Mouse (Mus musculus): ENCODE results near the gene Gm10073.
"Not testable (repeated sequence)": the region's sequence is repeated elsewhere in the genome, so short reads cannot be mapped to it uniquely, and the experiment has no call there.

Gene Gm10073

DNA sequence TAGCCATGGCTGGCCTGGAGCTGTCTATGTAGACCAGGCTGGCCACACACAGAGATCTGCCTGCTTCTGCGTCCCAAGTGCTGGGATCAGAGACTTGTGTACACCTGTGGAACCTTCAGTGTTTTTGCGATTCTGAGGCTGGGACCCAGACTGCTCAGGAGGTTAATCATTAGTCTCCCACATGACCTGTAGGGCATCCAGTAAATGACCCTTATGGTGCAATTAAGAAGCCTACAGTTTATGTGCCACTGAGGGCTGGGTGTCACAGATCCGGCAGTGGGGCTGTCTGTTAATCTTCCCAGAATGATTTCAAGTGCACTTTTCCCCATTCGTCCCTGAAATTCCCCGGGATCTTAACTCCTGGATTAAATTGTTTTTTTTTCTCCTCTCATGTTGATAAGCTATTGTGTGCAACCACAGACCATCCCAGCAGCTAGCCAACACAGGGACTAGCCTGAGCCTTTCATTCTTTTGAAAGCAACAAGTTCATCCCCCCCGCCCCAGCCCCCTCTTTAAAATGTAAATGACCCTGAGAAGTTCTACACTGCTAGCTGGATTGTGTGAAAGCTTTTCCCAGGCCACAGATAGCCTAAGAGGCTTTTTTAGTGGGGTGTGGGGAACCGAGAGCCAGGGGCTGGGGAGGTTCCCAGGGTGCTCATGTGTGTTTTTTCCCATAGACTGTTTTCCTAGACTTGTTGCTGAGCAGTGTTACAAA, 26.2 kb upstream of the Gm10073 start:
- no peak for DNase-seq (ENCODE audit: low read depth, low spot score)

DNA sequence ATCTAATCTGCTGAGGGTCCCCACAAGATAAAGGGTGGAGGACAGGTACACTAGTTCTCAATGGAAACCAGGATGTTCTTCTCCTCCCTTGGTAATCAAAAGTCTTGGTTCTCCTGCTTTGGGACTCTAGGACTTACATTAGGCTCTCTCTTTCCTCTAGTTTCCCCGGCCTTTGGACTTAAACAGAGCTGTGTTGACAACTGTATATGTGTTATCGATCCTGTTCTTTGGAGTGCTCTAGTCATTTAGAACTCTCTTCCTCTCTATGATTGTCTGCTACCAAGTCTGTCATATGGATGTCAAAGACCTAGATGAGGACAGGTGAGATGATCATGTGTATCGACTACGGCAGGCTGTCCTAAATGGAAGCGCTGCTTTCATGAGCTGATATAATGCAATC, 23.8 kb upstream of the Gm10073 start:
- no peak for DNase-seq (ENCODE audit: low read depth, low spot score)

DNA sequence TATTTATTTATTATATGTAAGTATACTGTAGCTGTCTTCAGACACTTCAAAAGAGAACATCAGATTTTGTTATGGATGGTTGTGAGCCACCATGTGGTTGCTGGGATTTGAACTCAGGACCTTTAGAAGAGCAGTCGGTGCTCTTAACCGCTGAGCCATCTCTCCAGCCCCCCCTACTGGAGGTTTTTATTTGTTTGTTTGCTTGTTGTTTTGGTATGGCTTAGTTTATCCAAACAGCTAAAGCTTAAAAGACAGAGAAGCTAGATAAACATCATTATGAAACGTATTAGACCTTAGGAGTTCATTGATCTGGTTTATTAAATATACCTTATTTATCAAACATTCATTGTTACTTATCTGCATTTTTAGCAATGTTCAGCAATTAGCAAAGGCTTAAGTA, 22.4 kb upstream of the Gm10073 start:
- not testable (repeated sequence) for DNase-seq (ENCODE audit: low read depth, low spot score)

DNA sequence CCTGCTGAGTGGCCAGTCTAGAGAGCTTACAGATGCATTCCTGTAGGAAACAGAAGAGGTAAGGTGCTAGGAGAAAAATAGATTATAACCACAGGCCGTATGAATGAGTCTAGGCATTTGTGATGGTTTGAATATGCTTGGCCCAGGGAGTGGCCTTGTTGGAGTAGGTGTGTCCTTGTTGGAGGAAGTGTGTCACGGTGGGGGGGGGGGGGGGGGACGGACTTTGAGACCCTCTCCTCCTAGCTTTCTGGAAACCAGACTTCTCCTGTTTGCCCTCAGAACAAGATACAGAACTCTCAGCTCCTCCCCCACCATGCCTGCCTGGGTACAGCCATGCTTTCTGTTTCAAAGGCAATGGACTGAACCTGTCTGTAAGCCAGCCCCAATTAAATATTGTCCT, 19.2 kb upstream of the Gm10073 start:
- no peak for DNase-seq (ENCODE audit: low read depth, low spot score)

DNA sequence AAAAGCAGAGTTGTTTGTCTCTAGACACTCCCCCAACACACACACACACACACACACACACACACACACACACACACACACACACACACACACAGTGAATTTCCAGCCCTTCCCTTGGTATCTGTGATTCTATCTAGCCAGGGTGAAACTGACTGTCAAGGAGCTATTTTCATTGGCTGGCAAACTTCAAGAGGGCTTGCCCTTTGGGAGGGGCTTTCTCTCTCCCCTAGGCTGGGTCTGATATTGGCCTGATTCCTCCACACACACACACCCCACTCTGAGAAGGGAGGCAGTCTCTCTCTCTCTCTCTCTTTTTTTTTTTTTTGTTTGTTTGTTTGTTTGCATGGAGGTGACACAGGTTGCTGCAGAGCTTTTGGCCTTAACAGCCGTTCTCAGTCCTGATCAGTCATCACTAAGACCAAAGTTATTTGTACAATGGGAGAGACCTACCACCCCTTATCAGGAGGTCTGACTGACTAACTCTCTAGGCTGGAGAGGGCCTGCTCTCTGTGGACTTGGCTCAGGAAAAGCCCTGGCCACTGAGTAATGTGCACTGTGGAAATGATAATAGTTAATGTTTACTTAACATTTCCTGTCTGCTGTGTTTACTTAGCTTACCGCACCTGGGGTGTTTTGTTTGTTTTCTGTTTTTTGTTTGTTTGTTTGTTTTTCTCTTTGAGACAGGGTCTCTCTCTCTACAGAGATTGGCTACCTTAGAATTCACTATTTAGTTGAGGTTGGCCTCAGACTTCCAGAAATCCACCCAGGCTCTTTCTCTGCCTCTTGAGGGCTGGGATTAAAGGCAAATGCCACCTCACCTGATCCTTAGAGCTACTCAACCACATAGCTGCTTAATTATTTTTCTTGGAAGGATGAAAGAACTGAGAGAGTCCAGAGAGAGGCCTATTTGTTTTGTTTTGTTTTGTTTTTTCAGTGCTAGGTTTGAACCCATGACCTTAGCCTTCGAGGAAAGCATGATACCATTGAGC, 15.5 kb upstream of the Gm10073 start:
- no peak for DNase-seq (ENCODE audit: low read depth, low spot score)

DNA sequence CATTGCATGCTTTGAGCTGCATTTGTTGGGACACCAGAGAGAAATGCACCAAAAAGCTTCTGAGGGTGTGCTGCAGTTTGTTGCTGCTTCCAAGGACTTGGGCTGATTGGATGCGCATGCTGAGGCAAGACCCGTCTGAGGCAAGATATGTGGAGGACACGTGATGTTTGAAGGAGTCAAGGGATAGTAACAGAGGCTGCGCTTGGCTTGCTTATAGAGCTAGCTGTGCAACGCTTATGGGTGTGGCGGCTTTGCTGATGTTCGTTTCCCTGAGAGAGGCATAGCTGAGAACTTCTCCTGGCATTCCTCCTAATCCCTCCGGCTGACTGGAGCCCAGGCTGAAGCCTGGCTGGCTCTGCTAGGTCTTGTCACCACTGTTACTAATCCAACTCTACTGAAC, 13.6 kb upstream of the Gm10073 start:
- DNase-seq (ENCODE audit: low read depth, low spot score): no peak

DNA sequence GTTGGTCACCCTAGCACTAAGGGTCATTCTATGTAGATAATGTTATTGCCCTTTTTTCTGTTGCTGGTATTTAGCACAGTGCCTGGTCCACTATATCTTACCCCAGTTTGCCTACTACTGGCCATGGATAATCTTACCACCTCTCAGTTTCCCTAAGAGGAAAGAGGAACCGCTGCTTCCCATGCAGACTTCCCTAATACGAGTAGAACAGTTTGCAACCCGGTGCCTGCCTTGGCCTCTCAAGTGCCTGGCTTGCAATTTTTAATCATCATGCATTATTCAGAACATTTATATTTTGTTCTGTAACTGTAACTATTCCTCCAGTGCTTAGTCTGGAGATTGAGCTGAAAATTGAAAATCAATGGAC, 12.4 kb upstream of the Gm10073 start:
- no peak for DNase-seq (ENCODE audit: low read depth, low spot score)

DNA sequence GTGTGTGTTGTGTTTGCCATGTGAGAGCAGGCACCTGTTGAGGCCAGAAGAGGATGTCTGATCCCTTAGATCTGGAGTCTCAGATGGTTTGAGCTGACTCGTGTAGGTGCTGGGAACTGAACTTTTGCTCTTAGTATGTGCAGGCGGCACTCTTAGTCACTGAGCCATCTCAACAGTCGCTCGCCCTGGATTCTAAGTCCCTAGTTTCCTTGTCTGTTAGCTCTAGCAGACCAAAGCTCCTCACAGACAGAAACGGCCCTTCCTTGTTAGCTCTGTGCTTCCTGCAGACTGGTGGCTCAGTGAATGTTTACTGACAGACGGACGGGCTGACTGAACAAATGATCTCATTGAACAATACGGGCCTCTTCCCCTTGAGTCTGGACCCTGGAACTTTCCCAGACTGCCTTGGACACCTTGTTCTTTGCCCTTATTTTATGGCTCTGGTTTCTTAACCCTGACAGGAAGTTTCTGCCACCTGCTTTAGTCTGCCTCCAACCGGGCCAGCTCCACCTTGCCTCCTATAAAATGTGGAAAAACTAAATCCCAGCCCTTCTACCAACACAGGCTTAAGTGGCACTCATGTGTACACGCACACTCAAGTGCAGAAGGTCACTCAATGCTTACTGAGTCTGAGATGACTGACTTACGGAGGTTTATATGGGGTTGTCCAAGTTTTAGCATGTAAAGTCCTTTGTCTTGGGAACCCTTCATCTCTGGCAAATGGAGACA, 11.8 kb upstream of the Gm10073 start:
- DNase-seq (ENCODE audit: low read depth, low spot score): no peak

DNA sequence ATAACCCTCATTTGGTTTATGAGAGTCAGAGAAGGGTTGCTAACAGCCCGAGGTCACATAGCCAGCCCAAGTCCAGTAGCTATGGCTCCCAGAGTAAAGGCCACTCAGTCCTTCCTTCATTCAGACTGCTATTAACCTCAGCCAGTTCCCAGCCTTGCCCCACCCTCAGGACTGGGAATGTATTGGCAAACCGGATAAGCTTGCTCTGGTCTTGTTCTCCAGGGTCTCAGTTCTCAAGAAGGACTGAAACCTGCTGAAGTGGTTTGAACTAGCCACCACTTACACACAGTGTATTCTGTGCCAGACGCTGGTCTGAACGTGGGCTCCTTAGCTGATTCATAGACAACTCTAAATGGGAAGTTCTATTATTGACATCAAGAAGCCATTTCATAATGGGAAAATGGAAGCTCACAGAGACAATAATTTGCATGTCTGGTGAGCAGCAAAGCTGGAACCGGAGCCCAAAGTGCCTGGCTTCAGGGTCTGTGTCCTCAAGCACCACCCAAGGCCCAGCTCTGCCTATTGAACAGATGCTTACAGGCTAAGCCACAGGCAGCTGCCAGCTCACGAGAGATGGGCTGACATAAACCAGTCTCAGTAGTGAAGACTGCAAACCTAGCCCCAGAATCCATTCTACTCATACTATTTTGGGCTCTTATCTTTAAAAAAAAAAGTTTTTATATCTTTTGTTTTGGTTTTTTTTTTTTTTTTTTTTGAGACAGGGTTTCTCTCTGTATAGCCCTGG, 8.3 kb upstream of the Gm10073 start:
- no peak for DNase-seq (ENCODE audit: low read depth, low spot score)

DNA sequence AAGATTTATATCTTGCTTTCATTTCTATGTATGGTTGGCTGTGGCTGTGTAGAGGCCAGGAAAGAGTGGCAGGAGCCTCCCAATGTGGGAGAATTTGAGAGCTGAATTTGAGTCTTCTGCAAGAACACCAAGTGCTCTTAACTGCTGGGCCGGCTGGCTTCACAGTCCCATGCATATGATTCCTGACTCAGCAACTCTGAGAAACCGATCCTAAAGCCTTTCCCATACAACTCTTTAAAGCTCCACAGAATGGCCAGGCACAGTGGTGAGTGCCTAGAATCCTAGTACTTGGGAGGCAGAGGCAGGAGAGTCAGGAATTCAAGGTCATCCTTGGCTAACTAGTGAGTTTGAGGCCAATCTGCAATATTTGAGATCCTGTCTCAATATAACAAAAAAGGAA, 6.2 kb upstream of the Gm10073 start:
- no peak for DNase-seq (ENCODE audit: low read depth, low spot score)

DNA sequence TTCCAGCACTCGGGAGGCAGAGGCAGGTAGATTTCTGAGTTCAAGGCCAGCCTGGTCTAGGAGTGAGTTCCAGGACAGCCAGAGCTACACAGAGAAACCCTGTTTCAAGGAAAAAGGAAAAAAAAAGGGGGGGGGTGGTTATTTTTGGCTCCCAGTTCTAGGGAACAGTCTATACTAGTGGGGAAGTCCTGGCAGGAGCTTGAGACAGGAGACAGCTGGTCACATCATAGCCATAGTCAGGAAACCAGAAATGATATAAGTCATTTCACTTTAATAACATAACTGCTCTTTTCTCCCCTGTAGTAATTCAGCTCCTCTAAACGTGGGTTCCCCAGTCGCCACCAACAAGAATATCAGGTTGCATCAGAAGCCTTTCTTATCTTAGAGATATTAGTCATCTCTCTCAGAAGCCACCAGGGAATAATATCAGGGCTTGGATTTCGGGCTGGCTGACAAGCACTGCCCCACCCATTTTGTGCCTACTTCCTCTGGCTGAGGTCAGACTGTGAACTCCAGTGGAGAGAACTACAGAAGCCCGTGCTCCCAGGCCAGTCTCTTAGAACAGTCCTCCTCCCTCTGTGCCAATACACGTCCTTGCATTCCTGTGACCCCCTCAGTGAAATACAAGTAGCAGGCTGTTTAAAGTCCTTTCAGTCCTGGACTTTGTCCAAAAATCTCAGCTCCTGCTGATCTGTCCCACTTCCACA, 3.7 kb upstream of the Gm10073 start:
- no peak for DNase-seq (ENCODE audit: low read depth, low spot score)

DNA sequence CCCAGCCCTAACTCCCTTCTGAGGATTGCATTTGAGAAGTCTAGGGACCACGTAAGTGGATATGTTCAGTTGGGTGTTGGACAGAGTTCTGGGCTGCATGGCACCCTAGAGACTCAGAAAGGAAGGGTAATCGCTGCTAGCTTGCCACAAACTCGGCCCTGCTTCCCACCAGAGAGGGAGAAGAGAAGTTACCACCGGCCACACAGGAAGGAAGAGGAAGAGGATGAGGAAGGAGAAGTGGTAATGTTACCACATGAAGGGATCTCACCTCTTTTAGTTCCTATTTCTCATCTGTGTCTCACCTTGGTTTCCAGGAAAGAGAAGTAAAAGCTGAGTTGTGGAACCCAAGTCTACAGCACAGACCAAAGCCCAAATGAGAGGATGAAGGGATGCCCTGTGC, 1.0 kb upstream of the Gm10073 start:
- DNase-seq (ENCODE audit: low read depth, low spot score): no peak

DNA sequence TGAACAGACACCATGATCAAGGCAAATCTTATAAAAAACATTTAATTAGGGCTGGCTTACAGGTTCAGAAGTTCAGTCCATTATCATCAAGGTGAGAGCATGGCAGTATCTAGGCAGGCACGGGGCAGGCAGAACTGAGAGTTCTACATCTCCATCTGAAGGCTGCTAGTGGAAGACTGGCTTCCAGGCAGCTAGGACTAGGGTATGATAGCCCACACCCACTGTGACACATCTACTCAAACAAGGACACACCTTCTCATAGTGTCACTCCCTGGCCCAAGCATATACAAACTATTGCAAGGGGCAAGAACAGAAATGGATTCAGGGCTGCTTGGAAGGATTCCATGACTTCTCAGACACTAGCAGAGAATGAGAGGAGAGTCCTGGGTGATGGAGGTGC, 1.1 kb downstream of the Gm10073 start:
- DNase-seq (ENCODE audit: low read depth, low spot score): not testable (repeated sequence)

DNA sequence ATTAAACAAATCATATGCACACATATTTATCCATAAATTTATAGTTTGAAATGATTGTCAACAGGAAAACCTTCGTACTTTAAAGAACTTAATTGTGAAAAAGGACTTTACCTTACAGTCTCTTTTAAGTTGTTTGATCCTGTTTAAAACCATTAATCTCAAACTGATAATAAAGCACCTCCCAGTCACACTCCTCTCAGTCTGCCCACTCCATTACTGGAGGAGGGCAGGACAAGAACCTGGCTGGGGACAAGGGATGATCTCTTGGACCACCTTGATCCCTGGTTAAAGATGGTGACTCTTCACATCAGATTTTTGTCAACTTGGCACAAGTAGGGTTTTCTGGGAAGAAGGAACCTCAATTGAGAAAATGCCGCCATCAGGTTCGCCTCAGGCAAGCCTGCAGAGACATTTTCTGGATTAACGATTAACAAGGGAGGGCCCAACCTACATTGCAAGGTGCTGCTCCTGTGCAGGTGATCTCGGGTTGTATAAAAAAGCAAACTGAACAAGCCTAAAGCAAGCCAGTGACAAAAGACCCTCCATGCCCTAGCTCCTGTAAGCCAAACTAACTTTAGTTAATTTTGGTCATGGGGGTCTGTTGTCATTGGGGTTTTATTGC, 1.6 kb downstream of the Gm10073 start:
- no peak for DNase-seq (ENCODE audit: low read depth, low spot score)

DNA sequence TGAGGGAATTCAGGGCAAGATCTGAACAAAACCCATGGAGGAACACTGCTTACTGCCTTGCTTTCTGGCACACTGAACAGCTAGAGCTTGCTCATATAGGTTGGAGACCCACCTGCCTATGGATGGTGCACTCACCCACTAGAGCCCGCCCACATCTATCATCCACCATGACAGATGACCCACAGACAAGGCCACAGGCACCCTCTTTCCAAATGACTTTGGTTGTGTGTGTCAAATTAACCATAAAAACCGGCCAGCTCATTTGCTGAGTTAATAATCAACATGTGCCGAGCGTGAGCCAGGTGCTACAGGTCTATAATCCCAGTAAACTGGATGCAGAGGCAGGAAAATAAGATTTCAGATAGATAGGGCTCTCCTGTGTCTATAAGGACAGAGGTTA, 2.9 kb downstream of the Gm10073 start:
- DNase-seq (ENCODE audit: low read depth, low spot score): no peak

DNA sequence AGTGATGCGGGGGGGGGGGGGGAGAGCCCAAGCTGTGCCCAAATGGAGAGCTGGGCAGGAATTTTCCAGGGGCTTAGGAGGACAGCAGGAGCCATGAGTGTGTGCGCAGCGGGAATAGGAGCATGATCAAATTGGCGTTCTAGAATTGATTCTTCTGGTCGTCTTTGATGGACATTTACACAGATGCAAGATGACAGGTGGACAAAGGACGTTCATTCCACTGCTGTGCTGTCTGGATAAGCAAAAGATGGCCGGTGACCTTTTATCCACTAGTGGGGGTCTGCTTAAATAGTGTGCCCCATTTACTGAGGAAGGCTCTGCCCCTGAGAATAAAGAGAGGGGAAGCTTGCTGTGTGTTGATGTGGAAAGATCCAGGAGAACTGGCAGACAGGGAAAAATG, 4.3 kb downstream of the Gm10073 start:
- no peak for DNase-seq (ENCODE audit: low read depth, low spot score)

DNA sequence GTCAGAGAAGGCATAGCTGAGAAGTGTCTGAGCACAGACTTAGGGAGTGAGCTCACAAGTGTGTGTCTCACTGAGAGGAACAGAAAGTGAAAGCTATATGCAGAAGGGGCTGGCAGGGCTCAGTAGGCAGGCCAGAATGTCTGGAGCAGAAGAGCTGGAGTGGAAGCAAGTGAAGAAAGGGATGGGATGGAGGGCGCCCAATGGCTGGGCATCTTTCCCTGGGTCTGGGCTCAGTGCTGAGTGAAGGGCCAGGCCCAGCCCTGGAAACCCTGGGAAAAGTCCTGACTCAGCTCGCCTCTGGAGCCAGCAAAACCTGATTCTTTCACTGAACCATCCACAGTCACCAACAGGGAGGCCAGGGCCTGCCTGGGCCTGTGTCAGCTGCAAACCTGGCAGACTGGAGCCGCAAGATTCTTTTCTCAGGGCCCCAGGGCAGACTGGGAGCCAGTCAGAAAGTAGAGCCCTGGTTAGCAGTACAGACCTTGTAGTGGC, 9.5 kb downstream of the Gm10073 start:
- DNase-seq (ENCODE audit: low read depth, low spot score): no peak

DNA sequence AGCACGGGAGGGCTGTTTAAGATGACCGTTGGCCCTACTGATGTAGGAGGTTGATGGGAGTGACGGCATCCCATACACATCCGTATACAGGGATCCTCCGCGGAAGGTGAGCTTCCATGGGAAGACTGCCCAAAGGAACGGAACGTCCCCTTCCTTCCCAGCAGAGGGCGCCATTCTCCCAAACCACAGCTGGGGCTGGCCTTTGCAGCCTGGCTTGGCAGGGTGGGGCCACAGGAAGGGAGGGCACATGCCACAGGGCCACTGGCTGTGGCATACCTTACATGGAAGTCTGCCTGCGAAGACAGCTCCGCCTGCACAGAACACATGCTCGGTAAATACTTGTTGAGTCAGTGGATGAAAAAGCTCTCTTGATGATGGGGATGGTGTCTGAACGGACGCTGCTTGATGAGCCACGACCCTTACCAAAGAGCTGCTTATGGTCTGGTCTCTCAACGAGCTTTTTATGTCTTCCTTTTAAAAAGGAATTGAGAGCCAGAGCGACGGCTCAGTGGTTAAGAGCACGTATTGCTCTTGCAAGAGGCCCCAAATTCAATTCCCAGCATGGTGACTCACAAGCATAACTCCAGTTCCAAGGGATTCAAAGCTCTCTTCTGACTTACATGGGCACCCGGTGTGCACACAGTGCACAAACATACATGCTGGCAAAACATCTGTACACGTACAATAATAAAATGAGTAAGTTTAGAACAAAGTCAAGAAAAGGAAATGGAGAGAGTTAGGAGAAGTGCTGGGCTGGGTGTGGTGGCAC, 12.0 kb downstream of the Gm10073 start:
- peak; percentile 3 for DNase-seq (ENCODE audit: low read depth, low spot score)

DNA sequence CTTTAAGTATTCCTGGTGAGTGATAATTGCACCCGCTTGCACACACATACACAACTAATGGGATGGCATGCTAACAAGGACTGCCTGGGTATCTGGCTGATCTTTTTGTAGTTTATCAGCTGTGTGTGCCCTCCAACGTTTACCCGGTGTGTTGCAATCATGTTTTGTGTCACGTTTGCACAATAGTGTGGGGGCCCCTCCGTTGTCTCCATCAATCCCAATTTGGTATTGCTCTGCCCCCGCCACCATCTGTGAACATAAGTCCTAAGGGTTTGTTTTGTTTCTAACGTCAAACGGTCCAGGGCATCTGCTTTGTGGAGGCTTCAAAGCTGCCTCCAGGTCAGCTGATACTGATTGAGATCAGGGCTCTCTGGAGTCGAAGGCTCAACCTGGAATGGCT, 13.4 kb downstream of the Gm10073 start:
- DNase-seq (ENCODE audit: low read depth, low spot score): no peak

Measured in c-Kit-negative CD71-positive TER-119-positive erythroid progenitor cells, embryonic 14.5 days (primary cell).